Mouse (Mus musculus): Measurements from ENCODE around the gene Thegl. TPM values are rescaled to one million over a fixed set of nuclear protein-coding genes. Genes with fewer than 3 reads are reported as not detected.

Thegl gene
- total and polyA plus RNA-seq, 3 experiments: not detected

- Histone ChIP-seq H3K79me2 (ENCODE audit: control insufficient read depth, insufficient read depth, low read length, poor library complexity) (no peaks in the 10 kb centered on the region), H3K4me3 (ENCODE audit: control insufficient read depth in 1 of 2, insufficient read depth in 1 of 2, low read depth in 2 of 2, low read length in 2 of 2) (no peak overlapping the region), H3K9me3 (replicated peaks; ENCODE audit: insufficient read depth, low read length) (no peaks in the 10 kb centered on the region), H3K36me3 (ENCODE audit: control insufficient read depth in 1 of 2, insufficient read depth in 2 of 2, low read length in 2 of 2) (peaks cover 0 to 23% of the 10 kb centered on the region in 2 experiments; a peak in 2 of 4 replicates), H3K4me1 (ENCODE audit: control insufficient read depth in 1 of 2, insufficient read depth in 2 of 2, low read length in 2 of 2) (peaks cover 14 to 16% of the 10 kb centered on the region in 2 experiments), H3K9ac (ENCODE audit: control insufficient read depth, low read depth, low read length, poor library complexity, severe bottlenecking) (no peak overlapping the region), H3K27ac (ENCODE audit: control insufficient read depth, low read depth, low read length) (peak overlapping the region; percentile 49; the same call in 1 of the 2 replicates), H3K27me3 (ENCODE audit: control insufficient read depth in 1 of 2, insufficient read depth in 2 of 2, low read length in 2 of 2) (no peaks in the 10 kb centered on the region)
- no peak for DNase-seq (ENCODE audit: low read depth, low spot score)
- TF ChIP-seq MAFK (IDR thresholded peaks at IDR 0.05; ENCODE audit: borderline replicate concordance, low read depth, low read length) (no peak), CTCF (IDR thresholded peaks at IDR 0.05 in 2 of 3, conservative IDR thresholded peaks at IDR 0.05 in 1 of 3; ENCODE audit: control insufficient read depth in 1 of 3, insufficient read depth in 1 of 3, low read depth in 2 of 3, low read length in 3 of 3, poor library complexity in 1 of 3, severe bottlenecking in 1 of 3) (no peak), ETS1 (IDR thresholded peaks at IDR 0.05; ENCODE audit: low read depth, low read length) (no peak), GATA1 (IDR thresholded peaks at IDR 0.05; ENCODE audit: low read depth, low read length) (no peak), ZC3H11A (IDR thresholded peaks at IDR 0.05; ENCODE audit: low read depth, low read length) (no peak), SIN3A (IDR thresholded peaks at IDR 0.05; ENCODE audit: low read length) (no peak), NELFE (IDR thresholded peaks at IDR 0.05; ENCODE audit: low read depth, low read length) (no peak), E2F4 (IDR thresholded peaks at IDR 0.05; ENCODE audit: borderline replicate concordance, low read depth, low read length) (no peak), BHLHE40 (IDR thresholded peaks at IDR 0.05; ENCODE audit: borderline replicate concordance, low read depth, low read length) (0 out of 2 replicates have a peak, but pooled peaks have one; percentile 8), MYB (IDR thresholded peaks at IDR 0.05; ENCODE audit: low read depth, low read length) (no peak), CHD2 (IDR thresholded peaks at IDR 0.05; ENCODE audit: low read length) (no peak), HCFC1 (IDR thresholded peaks at IDR 0.05; ENCODE audit: low read depth, low read length) (no peak), POLR2AphosphoS2 (IDR thresholded peaks at IDR 0.05; ENCODE audit: low read length) (no peak), TAL1 (IDR thresholded peaks at IDR 0.05; ENCODE audit: low read length) (no peak), ZKSCAN1 (IDR thresholded peaks at IDR 0.05; ENCODE audit: low read depth, low read length) (no peak), JUND (IDR thresholded peaks at IDR 0.05; ENCODE audit: low read depth, low read length) (no peak), TBP (IDR thresholded peaks at IDR 0.05; ENCODE audit: low read depth, low read length) (no peak), ZMIZ1 (IDR thresholded peaks at IDR 0.05; ENCODE audit: low read depth, low read length) (no peak), MYC (IDR thresholded peaks at IDR 0.05; ENCODE audit: low read depth, low read length) (no peak), EP300 (IDR thresholded peaks at IDR 0.05; ENCODE audit: low read depth in 1 of 2, low read length in 2 of 2) (peak in 1 of 2 experiments; percentile 55; a peak in 1 of 4 replicates), TCF12 (IDR thresholded peaks at IDR 0.05; ENCODE audit: low read depth, low read length) (peak; percentile 50; the same call in 1 of the 2 replicates), RAD21 (IDR thresholded peaks at IDR 0.05; ENCODE audit: low read depth, low read length) (no peak), UBTF (IDR thresholded peaks at IDR 0.05; ENCODE audit: borderline replicate concordance, insufficient read depth, low read depth, low read length) (no peak), MAZ (IDR thresholded peaks at IDR 0.05; ENCODE audit: low read depth, low read length) (no peak), USF2 (IDR thresholded peaks at IDR 0.05; ENCODE audit: borderline replicate concordance in 1 of 2, insufficient read depth in 1 of 2, low read depth in 1 of 2, low read length in 2 of 2) (no peak)
Measured at GRCm38 (mm10) chr5:77010352-77010751, 5.5 kb upstream of the Thegl start.

Data from MEL (cell line).